Mouse (Mus musculus): ENCODE measurements around the gene 9830107B12Rik.

DNA sequence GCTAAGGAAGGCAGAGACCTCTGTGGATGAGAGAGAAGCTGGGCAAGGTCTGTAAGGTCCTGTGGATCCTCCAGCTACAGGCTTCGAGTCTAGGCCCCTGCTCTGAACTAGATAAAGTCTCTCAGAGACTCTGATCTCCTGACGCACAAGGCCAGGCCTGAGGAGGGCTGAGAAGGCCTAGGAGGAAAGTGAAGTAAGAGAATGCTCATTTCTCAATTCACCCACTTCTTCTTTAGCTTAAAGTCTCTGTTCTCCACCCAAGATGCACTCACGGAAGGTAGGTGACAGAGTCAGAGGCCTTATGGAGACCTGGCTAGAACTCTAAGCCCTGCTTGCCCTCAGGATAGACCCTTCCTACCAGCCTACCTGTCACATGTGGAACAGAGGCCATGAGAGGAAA lies at the start of gene 9830107B12Rik:
- TF ChIP-seq CTCF (IDR thresholded peaks at IDR 0.05; ENCODE audit: low read depth) (no peak), EP300 (optimal IDR thresholded peaks at IDR 0.05) (no peak)
